Mouse (Mus musculus) lung, embryonic 16.5 days (tissue): ENCODE measurements at regions not wholly inside any gene's neighbourhood (a gene's known extent, or its start where the extent isn't known, plus 50 kb on each side); places are given as distances from the start of the nearest gene placed in this dataset.

Source experiments
- ATAC-seq: fragments of 200-750 bp; cut with Nextera tagmentation; 2 replicates; pipeline ENCODE4 v1.8.0; 2017; ENCODE audit warnings: low read depth, mild to moderate bottlenecking, moderate library complexity
- H3K27ac ChIP-seq: fragments of 300-500 bp; sonication (generic); 2 replicates; pipeline ENCODE4 v1.5.1; 2014; ENCODE audit warnings: mild to moderate bottlenecking, control low read depth, low read length
- H3K27me3 ChIP-seq: fragments of 300-500 bp; sonication (generic); 2 replicates; pipeline ENCODE4 v1.6.1; 2014; ENCODE audit warnings: low read depth, low read length, mixed read lengths; ENCODE audit not compliant: control insufficient read depth, insufficient read depth
- H3K36me3 ChIP-seq: fragments of 300-500 bp; sonication (generic); 2 replicates; pipeline ENCODE4 v1.6.1; 2014; ENCODE audit warnings: low read length; ENCODE audit not compliant: control insufficient read depth, insufficient read depth
- H3K4me1 ChIP-seq: fragments of 300-500 bp; sonication (generic); replicated peaks from 2 replicates; pipeline ENCODE4 v1.6.1; 2014; ENCODE audit warnings: low read length, mixed read lengths; ENCODE audit not compliant: control insufficient read depth, insufficient read depth
- H3K4me2 ChIP-seq: fragments of 300-500 bp; sonication (generic); 2 replicates; pipeline ENCODE4 v1.6.1; 2014; ENCODE audit warnings: low read depth, low read length, control low read depth
- H3K4me3 ChIP-seq: fragments of 300-500 bp; sonication (generic); 2 replicates; pipeline ENCODE4 v1.5.1; 2014; ENCODE audit warnings: mild to moderate bottlenecking, low read length, control low read depth
- H3K9ac ChIP-seq: fragments of 300-500 bp; sonication (generic); 2 replicates; pipeline ENCODE4 v1.6.1; 2014; ENCODE audit warnings: low read length, control low read depth
- H3K9me3 ChIP-seq: fragments of 300-500 bp; sonication (generic); 2 replicates; pipeline ENCODE4 v1.6.1; 2016; ENCODE audit warnings: low read length; ENCODE audit not compliant: control insufficient read depth
- WGBS: fragments of 180-500 bp; shearing (Covaris S2); extraction: QIAGEN DNeasy Blood & Tissue Kit; methylation state at CpG from one replicate; pipeline ENCODE4 v1.1.7; 2014; 5-methylcytosine and 5-hydroxymethylcytosine counted together

- Histone ChIP-seq H3K27me3 (no peaks in the 10 kb centered on the region), H3K36me3 (no peaks in the 10 kb centered on the region), H3K9ac (no peak overlapping the region), H3K9me3 (no peaks in the 10 kb centered on the region), H3K4me3 (no peak overlapping the region), H3K4me2 (no peak overlapping the region), H3K27ac (no peak overlapping the region), H3K4me1 (no peaks in the 10 kb centered on the region)
- ATAC-seq = no peak
- WGBS = 88% methylated on average over 4 of the region's 4 CpGs
These were observed 90.0 kb upstream of the Tmc1 start for GRCm38 (mm10) chr19:21043958-21044357.

- Histone ChIP-seq H3K4me1 (no peaks in the 10 kb centered on the region), H3K9ac (no peak overlapping the region), H3K36me3 (no peaks in the 10 kb centered on the region), H3K9me3 (no peaks in the 10 kb centered on the region), H3K4me3 (no peak overlapping the region), H3K4me2 (no peak overlapping the region), H3K27ac (no peak overlapping the region), H3K27me3 (no peaks in the 10 kb centered on the region)
- 77% methylated on average over 3 of the region's 3 CpGs for WGBS
- ATAC-seq = no peak
These were observed 88.5 kb upstream of the Tmc1 start for GRCm38 (mm10) chr19:21042536-21042935.

GRCm38 (mm10) chr19:21037448-21038077, 83.6 kb upstream of the Tmc1 start:
- Histone ChIP-seq H3K9me3 (no peaks in the 10 kb centered on the region), H3K9ac (no peak overlapping the region), H3K4me2 (no peak overlapping the region), H3K4me1 (0 out of 2 replicates have a peak, but pooled peaks cover 2% of the 10 kb centered on the region), H3K36me3 (no peaks in the 10 kb centered on the region), H3K27ac (no peak overlapping the region), H3K4me3 (no peak overlapping the region), H3K27me3 (no peaks in the 10 kb centered on the region)
- peak; percentile 41; the same call in 1 of the 2 replicates for ATAC-seq
- WGBS = 31% methylated on average over 10 of the region's 10 CpGs

GRCm38 (mm10) chr19:21036507-21037425, 82.8 kb upstream of the Tmc1 start:
- H3K4me1 ChIP-seq = 0 out of 2 replicates have a peak, but pooled peaks cover 2% of the 10 kb centered on the region
- no peaks in the 10 kb centered on the region for H3K36me3 ChIP-seq
- ATAC-seq = 0 out of 2 replicates have a peak, but pooled peaks have one; percentile 27
- H3K9ac ChIP-seq = no peak overlapping the region
- no peak overlapping the region for H3K27ac ChIP-seq
- H3K4me3 ChIP-seq = no peak overlapping the region
- 54% methylated on average over 14 of the region's 14 CpGs for WGBS
- no peak overlapping the region for H3K4me2 ChIP-seq
- H3K9me3 ChIP-seq = no peaks in the 10 kb centered on the region
- no peaks in the 10 kb centered on the region for H3K27me3 ChIP-seq

GRCm38 (mm10) chr19:21035505-21035904, 81.5 kb upstream of the Tmc1 start:
- Histone ChIP-seq H3K4me1 (0 out of 2 replicates have a peak, but pooled peaks cover 2% of the 10 kb centered on the region), H3K4me2 (no peak overlapping the region), H3K36me3 (no peaks in the 10 kb centered on the region), H3K9ac (no peak overlapping the region), H3K9me3 (no peaks in the 10 kb centered on the region), H3K27me3 (no peaks in the 10 kb centered on the region), H3K27ac (no peak overlapping the region), H3K4me3 (no peak overlapping the region)
- no peak for ATAC-seq
- 23% methylated on average over 4 of the region's 4 CpGs for WGBS

- Histone ChIP-seq H3K27me3 (no peaks in the 10 kb centered on the region), H3K4me1 (0 out of 2 replicates have a peak, but pooled peaks cover 2% of the 10 kb centered on the region), H3K9ac (no peak overlapping the region), H3K9me3 (no peaks in the 10 kb centered on the region), H3K4me3 (no peak overlapping the region), H3K36me3 (no peaks in the 10 kb centered on the region), H3K4me2 (no peak overlapping the region), H3K27ac (no peak overlapping the region)
- no peak for ATAC-seq
- 81% methylated on average over 3 of the region's 3 CpGs for WGBS
These were observed 80.0 kb upstream of the Tmc1 start for GRCm38 (mm10) chr19:21033991-21034390.

GRCm38 (mm10) chr19:21032558-21032957, 78.6 kb upstream of the Tmc1 start:
- H3K9me3 ChIP-seq = no peaks in the 10 kb centered on the region
- H3K27ac ChIP-seq = no peak overlapping the region
- no peak for ATAC-seq
- H3K27me3 ChIP-seq = no peaks in the 10 kb centered on the region
- H3K4me3 ChIP-seq = no peak overlapping the region
- H3K9ac ChIP-seq = no peak overlapping the region
- 59% methylated on average over 2 of the region's 2 CpGs for WGBS
- H3K4me2 ChIP-seq = no peak overlapping the region
- H3K4me1 ChIP-seq = 0 out of 2 replicates have a peak, but pooled peaks cover 2% of the 10 kb centered on the region
- no peaks in the 10 kb centered on the region for H3K36me3 ChIP-seq

GRCm38 (mm10) chr19:21031768-21032308, 77.8 kb upstream of the Tmc1 start:
- Histone ChIP-seq H3K36me3 (no peaks in the 10 kb centered on the region), H3K27me3 (no peaks in the 10 kb centered on the region), H3K9me3 (no peaks in the 10 kb centered on the region), H3K4me1 (no peaks in the 10 kb centered on the region), H3K4me3 (no peak overlapping the region), H3K4me2 (no peak overlapping the region), H3K27ac (no peak overlapping the region), H3K9ac (no peak overlapping the region)
- 69% methylated on average over 4 of the region's 4 CpGs for WGBS
- ATAC-seq = peak; percentile 65

- 66% methylated on average over 5 of the region's 5 CpGs for WGBS
- no peaks in the 10 kb centered on the region for H3K36me3 ChIP-seq
- H3K9ac ChIP-seq = no peak overlapping the region
- no peaks in the 10 kb centered on the region for H3K27me3 ChIP-seq
- H3K9me3 ChIP-seq = no peaks in the 10 kb centered on the region
- H3K27ac ChIP-seq = no peak overlapping the region
- no peak overlapping the region for H3K4me3 ChIP-seq
- no peak overlapping the region for H3K4me2 ChIP-seq
- no peaks in the 10 kb centered on the region for H3K4me1 ChIP-seq
- ATAC-seq = no peak
These were observed 77.0 kb upstream of the Tmc1 start for GRCm38 (mm10) chr19:21030971-21031370.
